ENCODE assay signal across 9 mouse cellular contexts in the genomic region with DNA sequence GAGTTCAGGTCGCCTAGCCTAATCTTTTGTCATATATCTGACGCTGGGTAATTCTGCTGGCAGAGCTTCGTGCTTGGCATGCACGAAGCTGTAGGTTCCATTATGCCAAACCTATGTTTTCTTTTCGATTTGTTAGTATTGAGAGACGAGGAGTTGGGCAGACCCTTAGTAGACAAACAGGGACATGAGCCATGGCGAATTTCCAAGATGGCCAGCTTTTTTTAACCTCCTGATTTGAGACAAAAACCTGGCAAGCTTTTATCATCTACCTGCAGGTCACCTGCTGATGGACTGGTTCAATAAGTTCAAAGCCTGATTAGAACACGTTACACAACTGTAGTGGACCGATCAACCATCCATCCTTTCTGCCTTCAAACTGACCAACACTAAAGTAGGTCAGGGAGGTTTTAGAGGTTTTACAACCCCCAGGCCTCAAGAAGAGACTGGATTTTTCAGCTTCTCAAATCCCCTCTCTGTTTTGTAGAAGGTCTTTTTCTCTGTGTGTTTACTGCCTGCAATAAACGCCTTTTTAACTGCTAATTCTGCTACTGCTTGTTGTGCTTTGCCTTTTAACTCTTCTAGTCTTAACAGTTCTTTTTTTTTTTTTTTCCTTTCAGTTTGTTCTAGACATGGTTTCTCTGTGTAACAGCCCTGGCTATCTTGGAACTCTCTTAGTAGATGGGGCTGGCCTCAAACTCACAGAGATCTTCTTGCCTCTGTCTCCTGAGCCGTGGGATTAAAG. TPM values are rescaled to one million over a fixed set of nuclear protein-coding genes. Genes with fewer than 3 reads are reported as not detected.
DNase-seq lines count a peak whose midpoint lies in the region; ATAC-seq and TF ChIP-seq lines count a peak whose summit lies in the region.
"Had no signal": no experiment of that assay in that cellular context is flagged by ENCODE, and none has a peak within 500 bp of the region (broad histone marks: within the 10 kb centered on the region; RNA-seq: fewer than 3 reads in every experiment).

No protein-coding gene starts in this region.

- H3K4me1 ChIP-seq in thymus, adult 2 months (replicated peaks; ENCODE audit: control insufficient read depth, insufficient read depth, low read length) = 0 out of 2 replicates have a peak, but pooled peaks cover 6% of the 10 kb centered on the region
- H3K4me1 ChIP-seq in heart, embryonic 16.5 days (ENCODE audit: control insufficient read depth, insufficient read depth, low read length) = peaks cover 19% of the 10 kb centered on the region
- H3K4me1 ChIP-seq in limb, embryonic 14.5 days (ENCODE audit: control insufficient read depth, insufficient read depth, low read length) = peaks cover 10% of the 10 kb centered on the region; the same call in 1 of the 2 replicates
- H3K4me1 ChIP-seq in neural tube, embryonic 15.5 days = peaks cover 28% of the 10 kb centered on the region

- peak; percentile 4 to 14 for DNase-seq in gastrocnemius, adult 8-10 months (ENCODE audit: low spot score in 2 of 2)
- no peak for DNase-seq in gastrocnemius, postnatal 10 days
- no peak for DNase-seq in thymus, adult 2 months
- no peak for DNase-seq in thymus, postnatal 10 days (ENCODE audit: low spot score in 2 of 2)
- DNase-seq in limb, embryonic 14.5 days (ENCODE audit: low spot score) = no peak
- no peak for DNase-seq in urinary bladder, adult 2 months (ENCODE audit: low spot score)

- TF ChIP-seq CTCF in thymus, adult 2 months (IDR thresholded peaks at IDR 0.05; ENCODE audit: borderline replicate concordance, control insufficient read depth, extremely low read depth, insufficient read depth, low read length, poor library complexity) = no peak

- no peak for TF ChIP-seq POLR2A in thymus, adult 2 months (IDR thresholded peaks at IDR 0.05; ENCODE audit: control insufficient read depth, extremely low read depth, insufficient read depth, low read length, poor library complexity)
- TF ChIP-seq POLR2A in limb, embryonic 14.5 days (IDR thresholded peaks at IDR 0.05; ENCODE audit: borderline replicate concordance, extremely low read depth, insufficient read depth, insufficient read length) = no peak

- ATAC-seq in heart, embryonic 16.5 days (replicated peaks; ENCODE audit: extremely low read depth, insufficient read depth, low FRiP score) = no peak
- ATAC-seq in limb, embryonic 14.5 days (ENCODE audit: low FRiP score, low read depth) = no peak
- ATAC-seq in neural tube, embryonic 15.5 days (ENCODE audit: low FRiP score) = 0 out of 2 replicates have a peak, but pooled peaks have one; percentile 1

- 44% methylated on average over 11 of the region's 11 CpGs for WGBS in thymus, adult 2 months
- whole genome bisulfite sequencing in heart, embryonic 16.5 days = 25% methylated on average over 11 of the region's 11 CpGs
- WGBS in limb, embryonic 14.5 days = 24% methylated on average over 11 of the region's 11 CpGs
- WGBS in neural tube, embryonic 15.5 days = 20% methylated on average over 11 of the region's 11 CpGs

- H3K9me3 ChIP-seq in heart, embryonic 16.5 days (replicated peaks; ENCODE audit: control insufficient read depth, low read length) = 0 out of 2 replicates have a peak, but pooled peaks cover 2% of the 10 kb centered on the region
- no peaks in the 10 kb centered on the region for H3K9me3 ChIP-seq in limb, embryonic 14.5 days (ENCODE audit: control insufficient read depth, low read length)
- H3K9me3 ChIP-seq in neural tube, embryonic 15.5 days (replicated peaks) = no peaks in the 10 kb centered on the region

- H3K27me3 ChIP-seq in thymus, adult 2 months (ENCODE audit: control insufficient read depth, insufficient read depth, low read length) = no peaks in the 10 kb centered on the region
- H3K27me3 ChIP-seq in heart, embryonic 16.5 days (ENCODE audit: control insufficient read depth, insufficient read depth, low read length) = no peaks in the 10 kb centered on the region
- no peaks in the 10 kb centered on the region for H3K27me3 ChIP-seq in limb, embryonic 14.5 days (ENCODE audit: control insufficient read depth, insufficient read depth, low read length)
- H3K27me3 ChIP-seq in neural tube, embryonic 15.5 days (replicated peaks) = no peaks in the 10 kb centered on the region

- H3K4me2 ChIP-seq in heart, embryonic 16.5 days (ENCODE audit: low read depth, low read length) = peak overlapping the region; percentile 77
- H3K4me2 ChIP-seq in limb, embryonic 14.5 days (replicated peaks; ENCODE audit: low read depth, low read length, severe bottlenecking) = peak overlapping the region; percentile 76
- peak overlapping the region; percentile 81 for H3K4me2 ChIP-seq in neural tube, embryonic 15.5 days

- H3K36me3 ChIP-seq in thymus, adult 2 months (ENCODE audit: control insufficient read depth, insufficient read depth, low read length) = no peaks in the 10 kb centered on the region
- 0 out of 2 replicates have a peak, but pooled peaks cover 2% of the 10 kb centered on the region for H3K36me3 ChIP-seq in heart, embryonic 16.5 days (ENCODE audit: control insufficient read depth, insufficient read depth)
- H3K36me3 ChIP-seq in limb, embryonic 14.5 days (ENCODE audit: control insufficient read depth, insufficient read depth, low read length) = no peaks in the 10 kb centered on the region
- H3K36me3 ChIP-seq in neural tube, embryonic 15.5 days = no peaks in the 10 kb centered on the region

- peak overlapping the region; percentile 80; the same call in 1 of the 2 replicates for H3K4me3 ChIP-seq in thymus, adult 2 months (ENCODE audit: control insufficient read depth, insufficient read depth, low read length)
- H3K4me3 ChIP-seq in heart, embryonic 16.5 days (ENCODE audit: low read length) = peak overlapping the region; percentile 66
- peak overlapping the region; percentile 90 for H3K4me3 ChIP-seq in limb, embryonic 14.5 days (replicated peaks; ENCODE audit: low read length)
- H3K4me3 ChIP-seq in neural tube, embryonic 15.5 days (replicated peaks) = peak overlapping the region; percentile 98

- no peak overlapping the region; the same call in 1 of the 2 replicates for H3K27ac ChIP-seq in thymus, adult 2 months (ENCODE audit: control insufficient read depth, insufficient read depth, low read length)
- peak overlapping the region; percentile 96 for H3K27ac ChIP-seq in heart, embryonic 16.5 days (ENCODE audit: low read length)
- H3K27ac ChIP-seq in limb, embryonic 14.5 days (replicated peaks; ENCODE audit: low read depth, low read length) = peak overlapping the region; percentile 98
- peak overlapping the region; percentile 95 for H3K27ac ChIP-seq in neural tube, embryonic 15.5 days (replicated peaks)

- peak overlapping the region; percentile 90 for H3K9ac ChIP-seq in heart, embryonic 16.5 days (ENCODE audit: low read length)
- peak overlapping the region; percentile 96 for H3K9ac ChIP-seq in limb, embryonic 14.5 days (ENCODE audit: low read depth, low read length, severe bottlenecking)
- peak overlapping the region; percentile 28; the same call in 1 of the 2 replicates for H3K9ac ChIP-seq in neural tube, embryonic 15.5 days (replicated peaks)

RNA-seq across cellular contexts. Expression of a gene that starts 0.8 kb away (rescaled TPM):
- total RNA-seq in gastrocnemius, adult 8-10 months (2022) = 10 to 100 TPM; 18.5 to 21.2 (median 20.1) TPM
- total RNA-seq in gastrocnemius, postnatal 10 days (2021) = 10 to 100 TPM; 21.0 to 25.7 TPM
- 10.6 and 10.7 TPM in 2 replicates for polyA plus RNA-seq in thymus, adult 2 months (2012; rRNA removed)
- 13.3 and 13.8 TPM in 2 replicates for polyA plus RNA-seq in heart, embryonic 16.5 days (2015; fragmentation: Nextera tagmentation; extraction: Ambion mirVana)
- polyA plus RNA-seq in limb, embryonic 14.5 days (2012; rRNA removed) = 28.1 and 31.5 TPM in 2 replicates
- polyA plus RNA-seq in limb, embryonic 14.5 days (2014; fragmentation: Nextera tagmentation; extraction: Ambion mirVana) = 28.2 and 30.6 TPM in 2 replicates
- polyA plus RNA-seq in neural tube, embryonic 15.5 days (2015; fragmentation: Nextera tagmentation; extraction: Ambion mirVana) = 16.2 and 16.7 TPM in 2 replicates
- 26.2 and 29.4 TPM in 2 replicates for polyA plus RNA-seq in urinary bladder, adult 2 months (2012; rRNA removed)

RNA-seq across cellular contexts. Expression of a gene that starts 1.1 kb away (rescaled TPM):
- not detected for total RNA-seq in gastrocnemius, adult 8-10 months (2022)
- not detected for total RNA-seq in gastrocnemius, postnatal 10 days (2021)
- not detected in 2 replicates for polyA plus RNA-seq in thymus, adult 2 months (2012; rRNA removed)
- polyA plus RNA-seq in heart, embryonic 16.5 days (2015; fragmentation: Nextera tagmentation; extraction: Ambion mirVana) = not detected in 2 replicates
- not detected in 2 replicates for polyA plus RNA-seq in limb, embryonic 14.5 days (2012; rRNA removed)
- 0.25 TPM in 1 of 2 replicates, not detected in the other for polyA plus RNA-seq in limb, embryonic 14.5 days (2014; fragmentation: Nextera tagmentation; extraction: Ambion mirVana)
- polyA plus RNA-seq in neural tube, embryonic 15.5 days (2015; fragmentation: Nextera tagmentation; extraction: Ambion mirVana) = not detected in 2 replicates
- polyA plus RNA-seq in urinary bladder, adult 2 months (2012; rRNA removed) = not detected in 2 replicates
- total RNA-seq: heart, postnatal 36 days had no signal

RNA-seq across cellular contexts. Expression of a gene that starts 59.2 kb away (rescaled TPM):
- total RNA-seq in gastrocnemius, adult 8-10 months (2022) = under 1 TPM in 1 of 4 experiments, not detected in 3; 0.11 TPM
- under 1 TPM; 0.09 to 0.23 TPM for total RNA-seq in gastrocnemius, postnatal 10 days (2021)
- 0.03 TPM in 1 of 2 replicates, not detected in the other for polyA plus RNA-seq in thymus, adult 2 months (2012; rRNA removed)
- polyA plus RNA-seq in heart, embryonic 16.5 days (2015; fragmentation: Nextera tagmentation; extraction: Ambion mirVana) = 0.05 and 0.10 TPM in 2 replicates
- 0.06 and 0.27 TPM in 2 replicates for polyA plus RNA-seq in limb, embryonic 14.5 days (2012; rRNA removed)
- 0.07 TPM in 1 of 2 replicates, not detected in the other for polyA plus RNA-seq in limb, embryonic 14.5 days (2014; fragmentation: Nextera tagmentation; extraction: Ambion mirVana)
- polyA plus RNA-seq in neural tube, embryonic 15.5 days (2015; fragmentation: Nextera tagmentation; extraction: Ambion mirVana) = not detected in 2 replicates
- polyA plus RNA-seq in urinary bladder, adult 2 months (2012; rRNA removed) = not detected in 2 replicates

Comparison
In these comparisons a context has a peak if more than half of its experiments do, and no peak if none do; other contexts are left out.
1. DNase-seq: peak in gastrocnemius, adult 8-10 months (2 of 2); none in gastrocnemius, postnatal 10 days (single experiment), thymus, adult 2 months (single experiment), thymus, postnatal 10 days (0 of 2), limb, embryonic 14.5 days (single experiment) and urinary bladder, adult 2 months (single experiment).
2. H3K9ac ChIP-seq: peak in every context shown above with its lines; median percentile 96 in limb, embryonic 14.5 days; 90 in heart, embryonic 16.5 days; 28 in neural tube, embryonic 15.5 days.
3. Peak in every context shown above with its lines, with median percentiles within 50 percentile points of each other: H3K4me3 ChIP-seq and H3K4me2 ChIP-seq.